Mouse (Mus musculus) mouse embryonic stem cell (cell line): ENCODE data around the gene Sccpdh.

ENCODE experiments used
- in situ Hi-C, 2 experiments: fragments of 300-500 bp; cut with MboI; formaldehyde crosslinking; loops; 1 replicate in 1 of 2; 3 replicates in 1 of 2; pipeline ENCODE4 v1.14.3; 2019 to 2020; ENCODE audit warnings: low sequenced_read_pairs in 2 of 2, low pct_unique_long_range_greater_than_20kb in 1 of 2, mixed read lengths in 1 of 2; ENCODE audit not compliant: unreplicated experiment in 1 of 2

Sccpdh gene

DNA sequence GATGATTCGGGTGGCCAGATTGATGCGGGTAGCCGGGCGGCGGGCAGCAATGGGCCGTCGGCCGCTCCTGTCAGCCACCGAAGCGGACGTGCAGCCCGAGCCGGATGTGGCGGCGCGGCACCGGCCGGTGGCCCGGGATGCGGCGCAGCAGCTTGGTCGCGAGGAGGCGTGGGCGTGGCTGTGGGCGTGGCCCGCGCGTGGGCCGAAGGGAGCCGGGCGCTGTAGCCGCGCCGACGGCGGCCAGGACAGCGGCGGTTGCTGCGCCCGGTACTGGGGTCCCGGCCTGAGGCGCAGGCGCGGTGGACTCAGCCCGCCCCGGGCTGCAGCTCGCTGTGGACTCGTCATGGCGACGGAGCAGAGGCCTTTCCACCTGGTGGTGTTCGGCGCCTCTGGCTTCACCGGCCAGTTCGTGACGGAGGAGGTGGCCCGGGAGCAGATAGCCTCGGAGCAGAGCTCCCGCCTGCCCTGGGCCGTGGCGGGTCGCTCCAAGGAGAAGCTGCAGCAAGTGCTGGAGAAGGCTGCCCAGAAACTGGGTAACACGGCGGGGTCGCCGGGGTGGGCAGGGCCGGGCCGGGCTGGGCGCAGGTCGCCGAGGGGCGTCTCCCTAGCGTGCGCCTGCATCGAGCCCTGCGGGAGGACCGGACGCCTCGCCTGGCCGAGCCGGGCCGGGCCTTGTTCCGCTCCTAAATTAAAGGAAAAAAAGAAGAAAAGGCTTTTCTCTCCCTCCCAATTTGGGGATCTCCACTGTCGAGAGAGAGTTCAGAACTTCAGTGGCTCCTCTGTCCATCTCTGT lies at the start of gene Sccpdh:
TSS of gene Sccpdh (plus strand) at position 198 of the 793 bp plus-strand sequence.
- in situ Hi-C loops: no loop called here

DNA sequence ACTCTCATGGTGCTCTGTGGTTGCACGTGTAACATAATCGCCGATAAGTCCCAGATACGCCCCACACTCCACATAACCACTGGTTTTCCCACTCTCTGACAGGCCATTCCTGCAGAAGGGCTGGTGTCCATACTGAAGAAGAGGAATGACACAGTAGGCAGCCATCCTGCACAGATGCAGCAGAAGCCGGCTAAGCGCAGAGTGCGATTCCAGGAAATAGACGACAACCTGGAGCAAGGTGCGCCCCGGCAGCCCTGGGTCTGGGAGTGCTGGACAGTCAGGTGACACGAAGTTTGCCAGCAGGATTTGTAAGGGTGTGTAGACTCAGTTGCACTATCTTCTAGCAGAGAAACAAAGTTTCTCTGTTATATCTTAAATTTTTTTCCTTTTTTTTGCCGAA lies 45.3 kb upstream of the Sccpdh start:
- in situ Hi-C loops: loop anchor here in 1 of 2 experiments (10.0 kb wide), 1 partner anchor 118 kb away; no protein-coding TSS in a partner anchor

DNA sequence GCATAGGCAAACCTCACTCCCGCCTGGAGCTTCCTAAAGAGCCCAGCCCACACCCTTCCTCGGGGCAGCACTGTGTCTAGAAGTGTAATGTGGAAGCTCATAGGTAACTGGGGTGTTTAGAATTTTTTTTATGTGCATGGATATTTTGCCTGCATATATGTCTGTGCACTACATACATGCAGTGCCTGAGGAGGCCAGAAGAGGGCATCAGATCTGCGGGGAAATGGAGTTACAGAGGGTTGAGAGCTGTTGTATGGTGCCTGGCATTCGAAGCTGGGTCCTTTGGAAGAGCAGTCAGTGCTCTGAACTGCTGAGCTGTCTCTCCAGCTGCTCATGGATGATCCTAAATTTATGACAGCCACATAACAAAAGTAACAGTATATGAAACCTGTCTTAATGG lies 44.4 kb upstream of the Sccpdh start:
- in situ Hi-C loops: loop anchor here in 1 of 2 experiments (10.0 kb wide), 1 partner anchor 119 kb away; no protein-coding TSS in a partner anchor

DNA sequence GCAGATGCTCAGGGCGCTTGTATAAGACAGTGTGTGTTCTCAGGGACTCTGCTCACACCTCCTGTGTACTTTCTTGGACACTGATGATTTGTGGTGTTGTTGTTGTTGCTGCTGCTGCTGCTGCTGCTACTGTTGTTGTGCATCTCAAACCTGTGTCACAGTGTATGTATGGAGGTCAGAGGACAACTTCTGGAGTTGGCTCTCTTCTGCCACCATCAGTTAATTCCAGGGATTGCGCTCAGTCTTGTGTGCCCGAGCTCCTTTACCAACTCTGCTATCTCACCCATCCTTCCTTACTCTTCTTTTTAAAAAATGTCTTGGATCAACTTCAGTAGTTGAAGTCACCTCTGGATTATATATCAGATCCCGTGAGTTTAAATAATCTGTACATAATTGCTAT lies 43.7 kb upstream of the Sccpdh start:
- in situ Hi-C loops: loop anchor here in 1 of 2 experiments (10.0 kb wide), 1 partner anchor 120 kb away; no protein-coding TSS in a partner anchor

DNA sequence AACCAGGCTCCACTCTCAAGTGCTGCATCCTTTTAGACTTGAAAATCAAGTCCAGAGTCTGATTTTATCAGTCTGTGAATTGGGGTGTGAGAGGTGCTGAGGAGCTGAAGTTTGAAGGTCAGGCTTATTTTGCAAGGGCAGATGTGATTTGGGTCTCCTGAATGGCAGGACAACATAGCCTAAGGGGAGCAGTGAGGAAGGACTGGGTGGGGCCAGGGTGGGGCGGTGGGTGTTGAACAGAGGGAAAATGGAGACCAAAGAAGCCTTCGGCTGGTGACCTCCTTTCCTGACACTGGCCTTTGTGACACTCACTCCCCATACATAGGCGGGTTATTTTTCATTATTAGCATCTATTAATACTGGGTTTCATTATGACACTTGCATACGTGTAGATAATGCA lies 40.2 kb upstream of the Sccpdh start:
- in situ Hi-C loops: loop anchor here in 1 of 2 experiments (10.0 kb wide), 1 partner anchor 123 kb away; no protein-coding TSS in a partner anchor

DNA sequence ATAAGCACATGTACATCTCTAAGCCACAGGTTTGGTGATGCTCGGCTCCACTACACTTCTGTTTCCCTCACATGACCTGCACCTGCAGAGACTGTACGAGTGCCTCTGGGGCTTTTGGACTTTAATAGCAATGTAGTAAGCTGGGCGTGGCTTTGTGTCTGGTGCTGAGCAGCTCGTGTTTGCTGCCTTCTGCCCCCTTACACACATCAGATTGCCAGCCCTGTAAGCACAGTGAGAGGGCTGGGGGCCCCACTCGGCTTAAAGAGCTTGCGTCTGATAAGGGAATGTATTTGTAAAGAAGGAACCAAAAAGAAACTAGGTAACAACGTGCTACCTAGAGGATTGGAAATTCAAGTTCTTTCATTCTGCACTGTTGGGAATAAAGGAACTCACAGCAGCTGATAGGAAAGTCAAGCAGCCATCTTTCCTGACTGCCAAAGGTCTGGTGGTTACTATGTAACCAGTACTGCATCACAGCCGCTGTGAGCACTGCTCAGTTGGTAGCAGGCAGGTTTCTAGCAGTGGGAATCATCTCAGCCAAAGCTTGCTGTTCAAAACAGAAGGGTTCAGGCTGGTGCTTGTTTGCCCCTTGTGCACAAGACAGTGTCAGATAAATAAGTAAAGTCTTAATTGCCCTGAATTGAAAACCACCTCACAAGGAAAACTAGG lies 39.4 kb upstream of the Sccpdh start:
- in situ Hi-C loops: loop anchor here in 1 of 2 experiments (10.0 kb wide), 1 partner anchor 124 kb away; no protein-coding TSS in a partner anchor

DNA sequence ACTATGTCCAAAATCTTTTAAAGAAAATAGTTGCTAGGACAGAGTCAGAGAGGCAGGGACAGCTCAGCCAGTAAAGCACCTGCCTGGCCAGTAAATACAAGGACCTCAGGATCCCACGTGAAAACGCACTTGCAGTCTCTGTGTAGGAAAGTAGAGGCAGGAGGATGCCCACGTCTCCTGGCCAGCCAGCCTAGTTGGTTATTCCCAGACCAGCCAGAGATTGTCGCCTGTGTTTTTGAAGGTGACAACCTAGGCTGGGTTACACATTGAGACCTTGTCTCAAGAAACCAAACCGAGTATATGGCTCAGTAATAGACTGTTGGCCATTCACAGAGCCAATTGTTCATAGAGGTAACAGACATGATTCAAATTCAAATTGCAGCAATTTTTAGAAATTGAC lies 38.7 kb upstream of the Sccpdh start:
- in situ Hi-C loops: loop anchor here in 1 of 2 experiments (10.0 kb wide), 1 partner anchor 124 kb away; no protein-coding TSS in a partner anchor

DNA sequence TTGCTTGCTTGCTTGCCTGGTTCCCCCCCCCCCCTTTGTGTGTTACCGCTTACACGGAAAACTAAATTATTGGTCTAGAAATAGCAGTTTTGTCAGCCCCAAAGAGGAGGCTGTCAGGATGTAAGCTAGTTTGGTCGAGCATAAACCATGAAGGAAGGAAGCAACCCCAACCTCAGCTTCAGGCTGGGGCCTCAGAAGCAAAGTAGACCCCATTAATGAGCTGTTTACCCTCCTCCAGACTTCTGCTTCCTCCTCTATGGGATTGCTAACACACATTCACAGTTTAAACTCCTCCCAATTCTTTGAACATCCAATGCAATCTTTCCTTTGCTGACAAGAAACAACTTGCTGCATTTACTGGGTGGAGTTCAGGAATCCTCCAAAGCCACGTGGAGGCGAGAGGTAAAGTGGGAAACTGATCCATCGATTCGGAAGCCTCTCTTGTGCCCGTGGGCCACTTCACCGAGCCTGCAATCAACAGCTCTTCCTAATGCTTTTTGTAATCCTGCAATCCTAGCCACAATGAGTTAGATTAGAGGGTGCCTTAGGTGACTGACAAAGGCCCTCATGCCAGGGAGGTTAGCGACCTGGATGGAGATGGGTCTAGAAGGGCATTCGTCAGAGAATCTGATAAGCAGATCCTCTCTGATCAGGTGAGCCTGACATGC lies 35.1 kb upstream of the Sccpdh start:
- in situ Hi-C loops: no loop called here

DNA sequence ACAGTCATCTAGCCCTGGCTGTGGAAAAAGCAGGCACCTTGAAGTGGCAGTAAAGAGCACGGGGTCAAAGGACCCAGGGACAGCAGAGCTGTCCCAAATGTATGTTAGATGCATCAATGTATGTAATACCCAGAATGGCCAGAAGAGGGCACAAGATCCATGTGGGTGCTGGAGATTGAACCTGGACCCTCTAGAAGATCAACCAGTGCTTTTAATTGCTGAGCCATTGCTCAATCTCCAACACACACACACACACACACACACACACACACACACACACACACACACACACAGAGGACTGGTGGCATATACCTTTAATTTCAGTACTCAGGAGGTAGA lies 34.6 kb upstream of the Sccpdh start:
- in situ Hi-C loops: no loop called here

DNA sequence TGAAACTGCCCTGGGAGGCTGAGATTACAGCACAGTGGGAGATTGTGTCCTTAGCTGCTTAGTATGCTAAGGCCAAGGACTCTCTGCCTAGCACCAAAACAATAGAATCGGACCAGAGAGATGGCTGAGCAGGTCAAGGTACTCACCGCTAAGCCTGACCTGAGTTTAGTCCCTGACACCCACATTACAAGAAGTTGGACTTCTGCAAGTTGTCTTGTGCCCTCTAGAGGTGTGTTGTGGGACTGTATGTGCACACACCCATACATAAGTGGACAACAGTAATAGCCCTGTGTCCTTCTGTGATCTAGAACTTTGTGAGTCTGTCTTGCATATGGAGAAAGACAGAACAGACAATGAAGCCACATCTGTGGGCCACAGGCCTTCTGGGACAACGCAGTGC lies 33.9 kb upstream of the Sccpdh start:
- in situ Hi-C loops: no loop called here

DNA sequence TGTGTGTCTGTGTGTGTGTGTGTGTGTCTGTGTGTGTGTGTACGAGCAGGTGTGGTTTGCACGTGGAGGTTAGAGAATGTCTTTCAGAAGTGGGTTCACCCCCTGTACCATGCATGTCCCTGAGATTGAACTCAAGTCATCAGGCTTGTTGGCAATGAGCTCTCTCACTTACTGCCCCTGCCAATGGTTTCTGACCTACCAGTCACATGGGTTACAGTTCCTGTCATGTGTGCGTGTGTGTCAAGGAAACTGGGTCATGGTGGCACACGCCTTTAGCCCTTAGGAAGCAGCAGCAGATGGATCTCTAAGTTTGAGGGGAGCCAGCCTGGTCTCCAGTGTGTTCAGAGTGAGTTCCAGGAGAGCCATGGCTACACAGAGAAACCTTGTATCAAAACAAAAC lies 25.3 kb upstream of the Sccpdh start:
- in situ Hi-C loops: loop anchor here (10.0 kb wide), 1 partner anchor 92 kb away; no protein-coding TSS in a partner anchor

DNA sequence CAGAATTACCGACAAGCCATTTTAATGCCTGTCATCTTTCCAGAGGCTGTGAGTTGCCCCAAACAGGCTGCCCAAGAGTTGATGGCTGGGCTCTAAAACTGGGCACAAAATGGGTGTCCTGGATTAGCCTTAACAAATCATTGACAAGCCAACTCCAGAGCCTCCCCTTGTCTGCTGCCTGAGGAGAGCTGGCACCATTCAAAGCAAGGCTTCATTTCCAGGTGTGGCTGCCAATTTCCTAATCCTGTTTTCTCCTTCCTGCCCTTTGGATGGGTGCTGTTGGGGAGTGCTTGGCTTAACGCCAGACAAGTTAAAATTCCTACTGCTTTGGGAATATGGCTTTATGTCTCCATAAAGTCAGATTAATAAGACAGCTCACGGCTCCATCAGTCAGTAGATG lies 23.9 kb upstream of the Sccpdh start:
- in situ Hi-C loops: loop anchor here (10.0 kb wide), 1 partner anchor 91 kb away; no protein-coding TSS in a partner anchor

DNA sequence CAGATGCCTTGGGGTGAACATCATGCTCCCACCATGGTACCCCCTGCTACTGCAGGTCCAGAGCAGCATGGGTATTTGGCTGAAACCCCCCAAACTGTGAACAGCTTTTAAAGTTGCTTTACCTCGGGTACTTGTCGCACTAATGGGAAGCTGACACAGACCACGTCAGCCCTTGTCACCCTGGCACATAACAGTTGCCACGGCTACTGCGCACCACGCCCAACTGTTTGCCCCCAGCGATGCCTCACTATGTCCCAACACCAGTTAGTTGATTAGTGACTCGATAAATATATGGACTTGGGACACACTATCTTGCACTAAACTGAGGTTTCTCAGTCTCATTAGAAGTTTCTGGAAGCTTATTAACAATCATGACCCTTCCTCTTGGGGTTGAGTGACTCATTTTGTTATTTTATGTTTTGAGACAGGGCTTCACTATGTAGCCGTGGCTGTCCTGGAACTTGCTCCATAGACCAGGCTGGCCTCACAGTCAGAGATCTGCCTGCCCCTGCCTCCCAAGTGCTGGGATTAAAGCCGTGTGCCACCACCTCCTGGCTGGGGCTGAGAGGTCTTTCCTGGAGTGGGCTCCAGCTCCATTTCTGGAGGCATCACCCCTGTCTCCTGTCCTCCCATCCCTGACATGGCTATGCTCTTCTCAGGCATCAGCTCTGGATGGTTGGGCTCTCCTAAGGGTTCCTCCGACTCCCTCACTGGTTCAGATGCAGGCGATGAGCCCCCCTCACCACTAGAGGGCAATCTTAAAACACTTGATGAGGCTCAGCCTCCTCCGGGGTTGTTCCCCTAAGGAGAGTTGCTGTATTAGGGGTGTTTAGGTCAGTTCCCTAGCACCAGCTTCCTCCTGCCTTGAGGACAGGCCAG lies 22.7 kb upstream of the Sccpdh start:
- in situ Hi-C loops: loop anchor here (10.0 kb wide), 1 partner anchor 89 kb away; no protein-coding TSS in a partner anchor

DNA sequence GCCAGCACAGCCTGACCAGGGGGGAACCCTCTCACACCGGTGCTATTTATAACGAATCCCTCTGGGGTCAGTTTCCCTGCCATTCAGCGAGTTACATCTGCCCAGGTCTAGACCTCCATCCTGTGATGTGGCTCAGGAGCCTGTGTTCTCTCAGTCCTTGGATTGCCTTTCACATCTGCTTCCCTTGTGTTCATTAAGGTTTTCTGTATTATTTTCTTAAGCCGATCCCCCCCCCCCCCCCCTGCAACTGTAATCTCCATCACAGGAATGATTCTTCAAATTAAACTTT lies 22.1 kb upstream of the Sccpdh start:
- in situ Hi-C loops: loop anchor here (10.0 kb wide), 1 partner anchor 89 kb away; no protein-coding TSS in a partner anchor

DNA sequence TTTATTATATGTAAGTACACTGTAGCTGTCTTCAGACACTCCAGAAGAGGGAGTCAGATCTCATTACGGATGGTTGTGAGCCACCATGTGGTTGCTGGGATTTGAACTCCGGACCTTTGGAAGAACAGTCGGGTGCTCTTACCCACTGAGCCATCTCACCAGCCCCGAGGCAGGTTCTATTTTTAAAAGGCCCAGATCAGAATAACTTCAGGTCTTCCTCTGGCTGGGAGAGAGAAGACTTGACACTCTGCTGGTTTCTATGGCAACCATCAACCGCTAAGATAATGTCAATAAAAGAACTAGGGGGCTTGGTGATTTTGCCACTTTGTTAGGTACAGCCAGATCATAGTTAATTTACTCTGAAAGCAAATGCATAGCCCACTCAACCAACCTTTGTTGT lies 19.3 kb upstream of the Sccpdh start:
- in situ Hi-C loops: loop anchor here (10.0 kb wide), 1 partner anchor 86 kb away; no protein-coding TSS in a partner anchor

DNA sequence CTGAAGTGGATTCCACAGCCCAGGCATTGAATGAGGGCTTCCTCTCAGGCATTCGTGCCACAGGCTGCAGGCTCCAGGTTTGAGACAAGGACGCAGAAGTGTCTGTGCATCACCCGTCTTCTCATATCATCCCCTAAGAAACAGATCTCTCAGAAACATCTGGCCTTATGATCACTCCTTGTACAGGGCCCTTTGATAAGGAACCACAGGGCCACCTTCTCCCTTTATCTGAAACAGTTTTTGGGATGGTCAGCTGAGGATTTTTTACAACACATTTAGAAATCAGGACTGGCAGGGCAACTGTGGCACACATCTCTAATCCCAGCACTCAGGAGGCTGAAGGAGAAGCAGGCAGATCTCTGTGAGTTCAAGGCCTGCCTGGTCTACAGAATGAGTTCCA lies 18.7 kb upstream of the Sccpdh start:
- in situ Hi-C loops: loop anchor here (10.0 kb wide), 1 partner anchor 85 kb away; no protein-coding TSS in a partner anchor

DNA sequence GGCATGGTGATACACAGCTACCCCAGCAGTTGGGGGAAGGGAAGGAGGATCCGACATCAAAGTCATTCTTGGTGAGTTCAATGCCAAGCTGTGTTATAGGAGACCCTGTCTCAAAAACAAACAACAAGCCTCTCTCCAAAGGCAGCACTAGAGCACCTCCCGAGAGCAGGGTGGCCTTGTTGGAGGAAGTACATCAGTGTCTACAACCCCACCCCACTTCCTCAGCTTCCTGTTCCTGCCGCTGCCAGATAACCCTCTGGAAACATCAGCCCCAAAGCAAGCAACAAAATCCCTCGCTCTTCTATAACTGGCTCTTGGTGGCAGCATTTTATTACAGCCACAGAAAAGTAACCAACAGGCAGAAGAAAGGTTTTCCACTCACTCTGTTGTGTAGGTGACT lies 17.7 kb upstream of the Sccpdh start:
- in situ Hi-C loops: no loop called here

DNA sequence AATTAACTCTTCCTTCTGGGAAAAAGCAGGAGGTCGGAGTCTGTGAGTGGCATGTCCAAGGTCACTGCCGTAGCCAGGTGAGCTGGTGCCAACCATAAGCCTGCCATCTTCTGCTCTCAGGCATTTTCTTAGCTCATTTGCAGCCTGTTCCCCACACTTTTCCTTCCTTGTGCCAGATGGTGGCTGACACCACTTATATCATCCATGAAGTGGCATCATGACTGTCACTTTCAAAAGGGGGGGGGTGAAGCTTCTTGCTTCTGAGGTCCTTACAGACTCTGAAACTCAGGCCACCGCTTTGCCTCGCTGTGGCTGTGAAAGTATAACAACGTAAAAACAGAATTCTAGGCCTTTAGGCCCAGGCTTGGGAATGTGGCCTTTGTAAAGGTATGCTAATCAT lies 16.8 kb upstream of the Sccpdh start:
- in situ Hi-C loops: no loop called here
